Mouse (Mus musculus) left cerebral cortex, adult 8-10 months (tissue): ENCODE measurements at regions not wholly inside any gene's neighbourhood (a gene's known extent, or its start where the extent isn't known, plus 50 kb on each side); places are given as distances from the start of the nearest gene placed in this dataset.

Experiments used
- DNase-seq, 2 experiments: peaks; one replicate each; pipeline ENCODE4 v3.0.0; 2022; ENCODE audit warnings: low spot score in 2 of 2

DNA sequence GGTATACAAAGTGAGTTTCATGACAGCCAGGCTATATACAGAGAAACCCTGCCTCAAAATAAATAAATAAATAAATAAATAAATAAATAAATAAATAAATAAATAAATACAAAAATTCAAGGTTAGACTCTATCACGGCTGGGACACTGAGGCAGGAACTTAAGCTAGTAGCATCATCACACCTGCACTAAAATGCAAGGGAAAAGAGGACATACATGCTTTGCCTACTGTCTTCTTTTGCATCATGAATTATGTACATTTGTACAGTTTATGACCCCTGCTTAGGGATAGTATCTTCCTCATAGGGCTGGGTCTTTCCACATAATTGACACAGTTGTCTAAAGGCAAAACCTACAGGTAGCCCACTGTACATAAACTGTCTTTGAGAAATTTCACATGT, 252.5 kb downstream of the Tpm3-rs7 start:
- no peak for DNase-seq

GRCm38 (mm10) chr14:113590811-113591210, 276.4 kb downstream of the Tpm3-rs7 start:
- no peak for DNase-seq

GRCm38 (mm10) chr14:113627115-113627514, 312.7 kb downstream of the Tpm3-rs7 start:
- peak in 1 of 2 experiments; percentile 14 for DNase-seq

GRCm38 (mm10) chr14:113651296-113651695, 336.9 kb downstream of the Tpm3-rs7 start:
- DNase-seq, result no peak

GRCm38 (mm10) chr14:113656864-113657263, 342.5 kb downstream of the Tpm3-rs7 start:
- no peak for DNase-seq

GRCm38 (mm10) chr14:113668660-113669059, 354.3 kb downstream of the Tpm3-rs7 start:
- no peak for DNase-seq

- no peak for DNase-seq
Measured at GRCm38 (mm10) chr14:113669386-113669785, 355.0 kb downstream of the Tpm3-rs7 start.

DNA sequence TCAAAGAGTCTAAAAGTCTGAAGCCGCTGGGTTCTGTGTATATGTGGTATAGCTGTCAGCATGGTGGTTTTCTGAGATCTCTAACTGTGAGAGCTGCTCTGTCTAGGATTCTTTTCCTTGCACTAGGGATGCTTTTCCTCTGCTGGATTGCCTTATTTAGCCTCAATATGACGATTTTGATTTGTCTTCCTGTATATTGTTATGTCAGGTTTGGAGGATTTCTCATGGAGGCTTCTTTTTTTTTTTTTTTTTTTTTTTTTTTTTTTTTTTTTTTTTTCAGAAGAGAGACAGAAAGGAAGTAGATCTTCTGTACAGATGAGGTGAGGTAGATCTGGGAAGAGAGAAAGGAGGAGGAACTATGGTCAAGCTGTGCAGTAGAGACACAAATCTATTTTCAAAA, 396.5 kb downstream of the Tpm3-rs7 start:
- no peak for DNase-seq
